Mouse (Mus musculus) liver, embryonic 14.5 days (tissue): ENCODE measurements at regions not wholly inside any gene's neighbourhood (a gene's known extent, or its start where the extent isn't known, plus 50 kb on each side); places are given as distances from the start of the nearest gene placed in this dataset.

Experiments used
- ATAC-seq: fragments of 200-750 bp; cut with Nextera tagmentation; 2 replicates; pipeline ENCODE4 v1.8.0; 2017; ENCODE audit warnings: moderate number of reproducible peaks, mild to moderate bottlenecking, moderate library complexity; ENCODE audit not compliant: insufficient read depth
- DNase-seq, 3 experiments: peaks; one replicate each; pipeline ENCODE4 v3.0.0-alpha.2; 2012 to 2013; ENCODE audit warnings: low read depth in 3 of 3, low spot score in 3 of 3
- H3K27ac ChIP-seq: fragments of 300-500 bp; sonication (generic); 2 replicates; pipeline ENCODE4 v1.5.1; 2014; ENCODE audit warnings: moderate library complexity, mild to moderate bottlenecking, control low read depth, inconsistent platforms
- H3K27me3 ChIP-seq: fragments of 300-500 bp; sonication (generic); 2 replicates; pipeline ENCODE4 v1.6.1; 2014; ENCODE audit warnings: mild to moderate bottlenecking, low read length, moderate library complexity; ENCODE audit not compliant: control insufficient read depth, insufficient read depth
- H3K36me3 ChIP-seq: fragments of 300-500 bp; sonication (generic); replicated peaks from 2 replicates; pipeline ENCODE4 v1.6.1; 2014; ENCODE audit warnings: low read depth; ENCODE audit not compliant: control insufficient read depth, insufficient read depth
- H3K4me1 ChIP-seq, 2 experiments: fragments of 200-500 bp in 1 of 2; fragments of 300-500 bp in 1 of 2; sonication (generic) in 1 of 2; replicated peaks; 2 replicates each; pipeline ENCODE4 v1.6.1; 2012 to 2014; ENCODE audit warnings: antibody characterized with exemption in 1 of 2, inconsistent platforms in 1 of 2, low read length in 1 of 2; ENCODE audit not compliant: control insufficient read depth in 2 of 2, insufficient read depth in 2 of 2
- H3K4me2 ChIP-seq: fragments of 300-500 bp; sonication (generic); 2 replicates; pipeline ENCODE4 v1.6.1; 2014; ENCODE audit warnings: low read depth, mild to moderate bottlenecking, control low read depth, moderate library complexity
- H3K4me3 ChIP-seq, 2 experiments: fragments of 200-500 bp in 1 of 2; fragments of 300-500 bp in 1 of 2; sonication (generic) in 1 of 2; 2 replicates each; pipeline ENCODE4 v1.5.1; 2012 to 2014; ENCODE audit warnings: low read depth in 2 of 2, low read length in 2 of 2, mild to moderate bottlenecking in 2 of 2, control low read depth in 1 of 2, inconsistent platforms in 1 of 2, moderate library complexity in 1 of 2; ENCODE audit not compliant: insufficient read depth in 1 of 2
- H3K9ac ChIP-seq: fragments of 300-500 bp; sonication (generic); replicated peaks from 2 replicates; pipeline ENCODE4 v1.6.1; 2014; ENCODE audit warnings: mild to moderate bottlenecking, control low read depth, moderate library complexity
- H3K9me3 ChIP-seq: fragments of 300-500 bp; sonication (generic); 2 replicates; pipeline ENCODE4 v1.6.1; 2016; ENCODE audit warnings: low read length, mixed read lengths; ENCODE audit not compliant: control insufficient read depth
- CTCF ChIP-seq: IDR thresholded peaks from 2 replicates; pipeline ENCODE4 v1.5.1; 2016; ENCODE audit warnings: antibody characterized with exemption, low read depth, control low read depth
- EP300 ChIP-seq: IDR thresholded peaks from 2 replicates; pipeline ENCODE4 v1.6.1; 2016; ENCODE audit warnings: antibody characterized with exemption, low read depth
- WGBS: fragments of 180-500 bp; shearing (Covaris S2); extraction: QIAGEN DNeasy Blood & Tissue Kit; methylation state at CpG from one replicate; pipeline ENCODE4 v1.1.7; 2014; ENCODE audit not compliant: insufficient replicate concordance; 5-methylcytosine and 5-hydroxymethylcytosine counted together

DNA sequence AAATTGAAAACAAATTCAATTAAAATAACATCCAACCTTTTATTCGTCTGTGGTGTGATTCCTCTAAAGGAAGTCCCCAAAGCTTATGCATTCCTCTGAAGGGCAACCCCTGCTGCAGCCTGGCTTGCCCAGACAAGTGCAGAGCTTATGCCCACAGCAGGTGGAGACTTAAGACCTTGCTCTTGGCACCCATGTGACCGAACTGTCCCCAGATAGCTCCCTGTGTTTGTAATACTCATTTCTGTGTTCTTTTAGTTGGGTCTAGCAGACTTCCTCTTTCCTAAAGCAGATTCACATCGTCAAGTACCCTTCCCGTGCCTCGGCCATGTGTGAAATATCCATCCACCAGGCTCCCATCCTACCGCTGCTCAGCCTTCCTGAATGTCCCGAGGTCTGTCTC lies 723.1 kb upstream of the 4930452B06Rik start:
- Histone ChIP-seq H3K27me3 (no peaks in the 10 kb centered on the region), H3K27ac (no peak overlapping the region), H3K9ac (no peak overlapping the region), H3K4me1 (no peaks in the 10 kb centered on the region), H3K4me3 (no peak overlapping the region), H3K9me3 (no peaks in the 10 kb centered on the region), H3K36me3 (no peaks in the 10 kb centered on the region), H3K4me2 (no peak overlapping the region)
- 38% methylated on average over 7 of the region's 7 CpGs for WGBS
- no peak for TF ChIP-seq CTCF
- no peak for TF ChIP-seq EP300
- DNase-seq (no peak), ATAC-seq (no peak)
